Mouse (Mus musculus) olfactory bulb, adult 2 months (tissue): ENCODE data around the gene Gga3. TPM values are rescaled to one million over a fixed set of nuclear protein-coding genes. Genes with fewer than 3 reads are reported as not detected.

ENCODE experiments used
- H3K27ac ChIP-seq: fragments of 200-500 bp; 2 replicates; pipeline ENCODE4 v1.5.1; 2012; ENCODE audit warnings: low read depth, low read length; ENCODE audit not compliant: insufficient read depth
- H3K4me1 ChIP-seq: fragments of 200-500 bp; 2 replicates; pipeline ENCODE4 v1.6.1; 2012; ENCODE audit warnings: low read length; ENCODE audit not compliant: control insufficient read depth, insufficient read depth
- H3K4me3 ChIP-seq: fragments of 200-500 bp; 2 replicates; pipeline ENCODE4 v1.5.1; 2012; ENCODE audit warnings: mild to moderate bottlenecking, low read depth, low read length, moderate library complexity; ENCODE audit not compliant: insufficient read depth
- CTCF ChIP-seq: fragments of 200-500 bp; IDR thresholded peaks from 2 replicates; pipeline ENCODE4 v1.5.1; 2012; ENCODE audit warnings: low read depth, mild to moderate bottlenecking, low read length, moderate library complexity; ENCODE audit not compliant: insufficient read depth
- POLR2A ChIP-seq: fragments of 200-500 bp; IDR thresholded peaks from 2 replicates; pipeline ENCODE4 v1.6.1; 2012; ENCODE audit warnings: mild to moderate bottlenecking, low read depth, low read length, moderate library complexity; ENCODE audit not compliant: insufficient read depth
- WGBS: fragments of 180-500 bp; shearing (Covaris S2); methylation state at CpG from one replicate; pipeline ENCODE4 v1.1.7; 2018; 5-methylcytosine and 5-hydroxymethylcytosine counted together
- polyA plus RNA-seq: library from polyadenylated mRNA; stranded (reverse); fragments of >200 nt; gene quantifications from 2 replicates; pipeline ENCODE4 v1.2.4, GENCODE M21; 2012; ENCODE audit warnings: low replicate concordance; ENCODE audit not compliant: missing spikeins, insufficient read depth, insufficient read length

Gga3 gene
- polyA plus RNA-seq, 1 experiment: 79.7 TPM

DNA sequence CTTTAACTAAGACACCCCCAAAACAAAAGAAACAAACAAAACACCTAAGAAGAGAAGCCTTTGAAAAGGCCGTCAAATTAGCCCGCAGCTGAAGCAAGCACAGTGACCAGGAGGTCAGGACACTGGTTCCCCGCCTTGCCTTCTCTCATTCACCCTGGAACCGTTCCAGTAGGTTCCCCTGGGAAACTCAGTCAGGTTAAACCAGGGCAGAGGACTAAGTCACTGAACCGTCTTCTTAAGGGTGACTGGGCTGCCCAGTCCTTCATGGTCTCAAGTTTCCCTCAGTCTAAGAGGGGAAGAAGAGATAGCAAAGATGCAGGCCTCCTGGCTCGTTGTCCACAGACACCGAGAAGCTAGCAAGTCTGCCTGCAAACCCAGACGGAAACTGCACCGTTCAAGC is 22.0 kb upstream of the Gga3 start:
- Histone ChIP-seq H3K27ac (no peak overlapping the region), H3K4me3 (no peak overlapping the region), H3K4me1 (peaks cover 7% of the 10 kb centered on the region)
- WGBS: 72% methylated on average over 9 of the region's 9 CpGs
- TF ChIP-seq POLR2A (no peak), CTCF (no peak)

DNA sequence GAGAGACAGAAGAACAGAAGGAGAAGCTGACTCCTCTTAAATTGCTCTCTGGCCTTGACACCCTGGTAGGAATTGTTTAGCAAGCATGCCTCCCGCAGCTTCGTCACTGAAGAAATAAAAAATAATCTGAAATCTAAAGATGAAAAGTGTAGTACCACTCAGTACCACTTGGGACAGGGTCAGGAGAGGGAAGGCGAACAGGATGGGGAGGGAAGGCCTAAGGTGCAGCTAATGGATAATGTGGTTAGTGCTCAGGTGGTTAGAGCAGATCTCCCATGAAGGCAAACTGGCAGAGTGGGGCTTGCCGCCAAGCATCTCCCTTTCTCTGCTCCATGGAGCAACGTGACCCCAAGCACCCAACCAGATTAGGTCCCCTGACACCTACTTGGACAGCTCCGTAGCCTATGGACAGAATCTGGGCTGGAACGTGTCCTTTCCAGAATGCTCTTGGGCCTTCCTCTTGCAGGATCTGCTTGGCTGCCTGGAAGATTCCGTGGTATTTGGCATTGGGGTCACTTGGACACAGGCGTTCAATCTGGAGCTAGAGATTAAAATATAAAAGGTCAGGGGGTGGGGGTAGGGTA is 19.7 kb upstream of the Gga3 start:
- TF ChIP-seq POLR2A (no peak), CTCF (0 out of 2 replicates have a peak, but pooled peaks have one; percentile 34)
- H3K27ac ChIP-seq: no peak overlapping the region
- no peak overlapping the region for H3K4me3 ChIP-seq
- 69% methylated on average over 9 of the region's 9 CpGs for WGBS
- H3K4me1 ChIP-seq: peaks cover 5% of the 10 kb centered on the region

DNA sequence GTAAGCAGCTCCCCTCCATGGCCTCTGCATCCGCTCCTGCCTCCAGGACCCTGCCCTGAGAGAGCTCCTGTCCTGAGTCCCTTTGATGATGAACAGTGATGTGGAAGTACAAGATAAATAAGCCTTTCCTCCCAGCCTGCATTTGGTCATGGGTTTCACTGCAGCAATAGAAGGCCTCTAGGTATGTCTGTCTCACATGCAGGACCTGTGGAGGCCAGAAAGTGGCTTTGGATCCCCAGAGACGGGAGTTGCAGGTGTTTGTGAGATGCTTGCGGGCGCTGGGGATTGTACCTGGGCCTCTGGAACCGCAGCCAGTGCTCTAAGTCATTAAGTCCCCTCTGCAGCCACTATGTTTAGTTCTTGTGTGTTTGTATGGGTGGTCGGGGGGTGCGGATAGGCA is 16.1 kb upstream of the Gga3 start:
- TF ChIP-seq POLR2A (no peak), CTCF (no peak)

GRCm38 (mm10) chr11:115618732-115619516 is 15.1 kb upstream of the Gga3 start:
- H3K27ac ChIP-seq: no peak overlapping the region
- no peak for TF ChIP-seq POLR2A
- TF ChIP-seq CTCF: no peak
- WGBS: 81% methylated on average over 16 of the region's 16 CpGs
- H3K4me3 ChIP-seq: no peak overlapping the region
- no peaks in the 10 kb centered on the region for H3K4me1 ChIP-seq

More for the DNA sequence above, 16.1 kb upstream of the Gga3 start:
- 94% methylated on average over 7 of the region's 7 CpGs for whole genome bisulfite sequencing
- no peaks in the 10 kb centered on the region for H3K4me1 ChIP-seq
- no peak overlapping the region for H3K27ac ChIP-seq
- H3K4me3 ChIP-seq: no peak overlapping the region

GRCm38 (mm10) chr11:115618001-115618400 is 14.2 kb upstream of the Gga3 start:
- no peak overlapping the region for H3K27ac ChIP-seq
- WGBS: 80% methylated on average over 2 of the region's 2 CpGs
- peaks cover 5% of the 10 kb centered on the region; the same call in 1 of the 2 replicates for H3K4me1 ChIP-seq
- no peak for TF ChIP-seq CTCF
- no peak for TF ChIP-seq POLR2A
- H3K4me3 ChIP-seq: no peak overlapping the region

- 84% methylated on average over 6 of the region's 6 CpGs for WGBS
Observed at GRCm38 (mm10) chr11:115616893-115617292, 13.0 kb upstream of the Gga3 start.

GRCm38 (mm10) chr11:115616371-115616770 is 12.5 kb upstream of the Gga3 start:
- TF ChIP-seq CTCF: no peak
- TF ChIP-seq POLR2A: no peak
- Histone ChIP-seq H3K4me3 (no peak overlapping the region), H3K27ac (no peak overlapping the region), H3K4me1 (peaks cover 12% of the 10 kb centered on the region)
- 93% methylated on average over 7 of the region's 7 CpGs for whole genome bisulfite sequencing

More at GRCm38 (mm10) chr11:115616893-115617292, 13.0 kb upstream of the Gga3 start:
- no peak for TF ChIP-seq CTCF
- TF ChIP-seq POLR2A: no peak
- no peak overlapping the region for H3K4me3 ChIP-seq
- H3K4me1 ChIP-seq: peaks cover 9% of the 10 kb centered on the region
- H3K27ac ChIP-seq: no peak overlapping the region

DNA sequence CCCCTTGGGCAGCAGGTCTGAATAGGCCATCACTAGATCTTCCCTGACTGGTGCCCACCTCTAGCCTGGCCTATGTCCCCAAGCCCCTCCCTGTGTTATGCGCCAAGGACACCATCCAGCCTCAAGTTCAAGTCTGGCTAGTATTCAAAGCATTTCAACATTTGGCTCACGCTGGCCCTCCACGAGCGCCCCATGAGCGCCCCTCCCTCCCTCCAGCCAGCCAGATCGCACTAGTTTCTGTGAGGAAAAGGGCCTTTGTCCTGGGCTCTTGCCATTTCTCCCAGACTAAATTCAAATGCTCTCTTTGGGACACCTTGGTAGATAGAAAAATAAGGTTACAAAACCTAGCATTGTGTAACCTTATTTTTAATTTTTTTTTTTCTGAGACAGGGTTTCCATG is 12.0 kb upstream of the Gga3 start:
- TF ChIP-seq CTCF (no peak), POLR2A (no peak)
- Histone ChIP-seq H3K4me1 (peaks cover 12% of the 10 kb centered on the region), H3K27ac (no peak overlapping the region), H3K4me3 (no peak overlapping the region)
- WGBS: 77% methylated on average over 6 of the region's 6 CpGs

DNA sequence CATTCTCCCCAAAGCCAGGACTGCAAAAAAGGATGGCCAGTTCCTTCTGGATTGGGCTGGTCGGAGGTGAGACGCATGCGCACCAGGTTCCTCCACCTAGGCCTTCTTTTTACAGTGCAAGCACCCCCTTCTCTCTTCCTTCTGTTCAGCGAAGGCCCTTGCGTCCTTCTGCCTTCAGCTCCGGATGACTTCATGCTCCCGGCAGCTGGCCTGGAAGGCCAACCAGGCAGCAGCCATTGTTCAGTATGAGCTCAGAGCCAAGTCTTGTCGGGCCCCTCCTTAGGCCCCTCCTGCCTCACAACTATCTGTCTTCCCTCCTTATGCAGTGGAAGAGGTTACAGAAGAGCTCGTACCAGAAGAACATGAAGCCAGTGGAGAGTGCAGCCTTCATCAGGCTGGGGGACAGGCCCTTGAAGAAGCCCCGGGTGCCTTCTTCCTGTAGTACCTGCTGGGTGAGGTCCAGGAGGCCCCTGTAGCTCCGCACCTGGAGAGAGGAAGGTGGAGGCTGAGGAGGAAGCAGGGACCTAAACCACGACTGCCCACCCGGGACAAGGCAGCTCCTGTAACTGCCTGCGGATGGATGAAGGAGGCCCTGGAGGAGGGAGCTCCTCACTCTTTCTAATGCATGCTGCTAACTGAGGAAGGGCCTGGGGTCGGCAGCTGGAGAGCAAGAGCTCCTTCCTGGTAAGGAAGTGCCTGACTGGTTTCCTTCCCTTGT is 11.4 kb upstream of the Gga3 start:
- 75% methylated on average over 15 of the region's 15 CpGs for WGBS
- H3K4me3 ChIP-seq: no peak overlapping the region
- peaks cover 12% of the 10 kb centered on the region for H3K4me1 ChIP-seq
- no peak overlapping the region for H3K27ac ChIP-seq
- TF ChIP-seq CTCF (no peak), POLR2A (no peak)
